Mouse (Mus musculus): Measurements from ENCODE around the gene Ddx11.

Ddx11 gene

DNA sequence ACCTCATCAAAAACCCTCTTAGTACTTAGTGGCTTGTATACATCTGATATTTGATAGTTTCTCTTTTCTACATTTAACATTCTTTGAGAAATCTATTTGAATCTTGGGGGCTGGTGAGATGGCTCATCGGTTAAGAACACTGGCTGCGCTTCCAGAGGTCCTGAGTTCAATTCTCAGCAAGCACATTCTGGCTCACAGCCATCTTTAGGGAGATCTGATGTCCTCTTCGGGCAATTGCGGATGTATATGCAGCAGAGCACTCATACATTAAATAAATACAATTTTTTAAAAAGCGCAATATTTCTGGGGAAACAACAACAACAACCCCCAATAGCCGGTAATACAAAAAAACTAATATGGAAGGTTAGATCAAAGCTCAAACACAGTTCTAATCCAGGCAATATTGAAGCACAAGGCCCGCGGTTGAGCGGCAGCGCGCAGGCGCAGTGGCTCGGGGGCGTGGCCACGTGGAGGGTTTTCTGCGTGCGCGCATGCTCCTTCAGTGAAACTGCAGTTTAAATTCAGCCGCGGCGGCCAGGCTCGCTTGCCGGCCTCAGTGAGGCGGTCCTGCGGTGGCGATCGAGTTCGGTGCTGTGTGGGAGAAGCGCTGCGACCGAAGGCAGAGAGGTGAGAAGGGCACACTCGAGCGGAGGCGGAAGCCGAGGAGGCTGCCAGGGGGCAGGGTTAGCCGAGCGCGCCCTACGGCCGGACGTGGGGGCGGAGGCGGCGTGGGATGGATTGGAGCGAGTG is at the start of gene Ddx11:
TSS of gene Ddx11 (plus strand) at position 455 of the 750 bp plus-strand sequence.
- peak; percentile 94 for DNase-seq

DNA sequence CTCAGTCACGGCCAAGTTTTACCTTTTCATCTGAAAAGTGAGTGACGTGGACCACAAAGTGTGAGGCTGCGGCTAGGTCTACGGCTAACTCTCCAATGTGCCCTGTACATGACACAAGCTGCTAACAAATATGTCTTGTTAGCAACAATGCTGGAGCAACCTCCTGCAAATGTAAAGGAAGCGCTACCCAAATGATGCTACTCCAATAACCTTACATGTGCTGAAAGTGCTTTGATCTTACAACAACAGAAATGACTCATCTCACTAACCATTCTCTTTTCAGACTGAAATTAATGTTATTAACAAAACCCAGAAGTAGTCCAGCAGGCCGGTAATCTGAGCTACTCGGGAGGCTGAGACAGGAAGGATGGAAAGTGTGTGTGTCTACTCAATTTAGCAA is 49.3 kb upstream of the Ddx11 start:
- DNase-seq: no peak

DNA sequence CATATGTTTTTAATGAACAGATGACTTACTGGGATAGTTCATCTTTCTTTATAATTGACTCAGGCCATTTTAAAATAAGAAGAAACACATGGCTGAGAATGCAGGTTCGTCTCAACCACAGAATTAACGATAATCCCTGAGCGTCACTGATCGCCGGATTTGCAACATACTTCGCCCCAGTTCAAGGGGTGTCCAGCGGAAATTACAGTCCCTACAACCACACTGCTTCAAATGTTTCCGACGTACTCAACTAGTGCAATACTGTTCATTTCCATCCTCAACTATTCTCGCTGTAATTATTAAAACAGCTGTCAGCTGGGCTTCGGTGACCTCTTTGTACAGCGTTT is 47.5 kb upstream of the Ddx11 start:
- peak; percentile 16 for DNase-seq

DNA sequence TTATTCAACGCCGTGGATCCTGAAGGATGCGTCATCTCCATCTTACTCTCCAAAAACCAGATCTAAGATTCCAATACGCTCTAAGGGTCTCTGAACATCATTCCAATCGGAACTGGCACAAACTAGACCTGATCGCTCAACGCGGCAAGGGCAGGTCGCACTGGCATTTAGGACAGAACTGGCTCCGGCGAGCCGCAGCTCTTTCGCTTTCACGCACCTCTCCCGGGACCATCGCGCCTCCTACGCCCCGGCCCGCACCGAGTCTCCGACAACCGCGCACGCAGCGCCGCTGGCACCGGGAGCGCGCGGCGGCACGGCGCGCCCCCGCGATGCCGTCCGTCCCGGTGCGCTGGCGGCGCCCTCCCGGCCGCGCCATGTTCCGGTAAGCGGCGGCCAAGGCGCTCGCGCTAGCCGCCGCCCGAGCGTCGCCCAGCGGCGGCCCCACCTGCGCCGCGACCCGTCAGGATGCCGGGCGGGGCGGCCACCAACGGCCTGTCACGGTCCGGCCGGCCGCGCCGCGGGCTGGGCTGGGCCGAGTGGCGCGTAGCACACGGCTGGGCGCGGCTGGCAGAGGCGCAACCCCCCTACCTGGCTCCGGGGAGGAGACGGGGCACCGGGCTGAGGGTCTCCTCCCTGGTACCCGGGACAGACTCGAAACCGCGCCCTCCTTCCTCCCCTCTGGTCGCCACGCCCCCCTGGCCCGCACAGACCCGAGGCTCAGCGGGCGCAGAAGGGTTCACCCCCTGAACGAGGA is 47.0 kb upstream of the Ddx11 start:
- DNase-seq: peak; percentile 44

DNA sequence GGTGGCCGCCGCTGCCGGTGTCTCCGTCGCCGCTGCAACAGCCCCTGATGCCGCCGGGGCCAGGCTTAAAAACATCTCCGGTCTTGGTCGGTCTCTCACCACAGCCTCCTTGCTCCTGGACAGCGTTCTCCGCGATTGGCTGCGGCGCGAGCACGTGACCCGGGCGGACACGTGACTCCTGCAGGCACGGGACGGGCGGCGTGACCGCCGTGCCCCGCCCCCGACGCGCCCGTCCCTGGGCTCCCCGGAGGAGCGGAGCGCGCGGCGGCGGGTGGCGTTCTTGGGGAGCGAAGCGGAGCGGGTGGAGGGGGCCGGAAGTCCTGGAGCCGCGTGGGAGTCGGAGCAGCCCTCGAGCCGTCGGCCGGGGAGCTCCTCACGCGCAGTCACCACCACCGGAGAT is 46.4 kb upstream of the Ddx11 start, which contains the start of gene Ankrd12:
TSS of gene Ankrd12 (minus strand) at position 156 of the 400 bp plus-strand sequence.
- peak; percentile 97 for DNase-seq

DNA sequence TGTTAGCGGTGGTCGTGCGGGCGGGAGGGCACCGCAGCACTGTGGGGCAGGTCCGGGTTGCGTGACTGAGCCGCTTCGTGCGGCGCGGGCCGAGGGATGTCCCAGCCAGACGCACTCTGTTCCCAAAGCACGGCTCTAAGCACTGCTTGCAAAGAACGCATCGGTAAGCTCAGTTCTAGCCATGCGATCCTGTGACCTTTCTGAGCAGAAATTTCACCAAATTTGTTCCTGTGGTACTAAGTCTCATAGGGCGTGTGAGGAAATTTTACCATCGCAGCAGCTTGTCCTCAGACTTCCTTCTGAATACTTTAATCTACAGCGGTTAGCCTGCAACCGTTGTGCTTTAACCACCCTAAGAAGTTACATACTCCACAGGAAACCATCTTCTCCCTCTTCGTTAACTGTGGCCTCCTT is 45.9 kb upstream of the Ddx11 start:
- DNase-seq: no peak

DNA sequence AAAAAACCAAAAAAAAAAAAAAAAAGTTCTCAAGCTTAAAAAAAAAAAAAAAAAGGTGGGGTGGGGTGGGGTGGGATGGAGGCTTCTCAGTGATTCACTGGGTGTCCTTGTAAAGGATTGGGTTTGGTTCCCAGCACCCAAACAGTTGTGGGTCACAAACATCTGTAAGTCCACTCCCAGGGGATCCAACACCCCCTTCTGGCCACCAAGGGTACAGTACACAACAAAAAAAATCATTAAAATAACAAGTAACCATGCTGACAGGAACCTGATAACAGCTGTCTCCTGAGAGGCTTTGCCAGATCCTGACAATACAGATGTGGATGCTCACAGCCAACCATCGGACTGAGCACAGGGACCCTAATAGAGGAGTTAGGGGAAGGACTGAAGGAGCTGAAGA is 38.8 kb upstream of the Ddx11 start:
- DNase-seq: no peak

DNA sequence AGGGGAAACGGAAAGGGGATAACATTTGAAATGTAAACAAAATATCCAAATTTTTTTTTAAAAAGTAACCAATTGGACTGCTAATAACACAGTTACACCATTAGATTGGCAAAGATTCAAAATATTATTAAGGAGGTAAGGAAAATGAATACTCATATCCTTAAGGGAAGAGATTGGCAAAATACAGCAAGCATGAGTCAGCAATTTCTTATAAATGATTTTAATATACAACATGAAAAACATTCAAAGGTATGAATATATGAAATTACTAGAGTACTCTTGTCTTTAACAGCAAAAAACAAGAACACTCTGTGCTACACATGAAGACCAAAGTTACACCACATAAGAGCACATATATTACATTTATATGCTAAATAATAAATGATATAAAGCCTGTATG is 38.3 kb upstream of the Ddx11 start:
- DNase-seq: no peak

DNA sequence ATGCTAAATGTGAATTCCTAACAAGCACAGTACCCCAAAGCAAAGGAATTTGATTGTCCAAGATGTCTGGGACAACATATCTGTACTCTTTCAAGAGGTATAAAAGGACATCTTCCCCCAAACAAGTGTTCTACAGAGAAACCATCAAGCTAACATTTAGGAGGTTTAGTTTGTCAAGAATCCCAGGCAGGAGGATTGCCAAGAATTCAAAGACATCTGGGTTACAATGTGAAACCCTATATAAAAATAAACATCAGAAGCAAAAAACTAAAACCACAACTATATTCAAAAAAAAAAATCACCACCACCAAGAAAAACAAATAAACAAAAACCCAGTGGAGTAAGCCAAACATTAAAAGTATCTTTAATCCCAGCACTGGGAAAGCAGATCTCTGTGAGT is 33.1 kb upstream of the Ddx11 start:
- no peak for DNase-seq

DNA sequence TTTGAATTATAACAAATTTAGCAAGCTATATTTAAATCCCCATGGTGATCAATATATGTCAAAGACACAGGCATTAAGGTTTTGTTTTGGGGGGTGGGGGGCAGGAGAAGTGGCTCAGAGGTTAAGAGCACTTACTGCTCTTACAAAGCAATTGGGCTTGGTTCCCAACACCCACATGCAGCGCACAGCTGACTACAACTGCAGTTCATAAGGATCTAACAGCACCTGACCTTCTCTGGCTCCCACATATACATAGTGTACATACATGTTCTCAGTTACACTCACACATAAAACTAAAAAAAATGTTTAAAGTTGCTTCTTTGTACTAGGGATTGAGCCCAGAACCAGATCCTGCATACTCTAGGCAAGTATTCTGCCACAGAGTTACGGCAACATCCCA is 31.9 kb upstream of the Ddx11 start:
- no peak for DNase-seq

DNA sequence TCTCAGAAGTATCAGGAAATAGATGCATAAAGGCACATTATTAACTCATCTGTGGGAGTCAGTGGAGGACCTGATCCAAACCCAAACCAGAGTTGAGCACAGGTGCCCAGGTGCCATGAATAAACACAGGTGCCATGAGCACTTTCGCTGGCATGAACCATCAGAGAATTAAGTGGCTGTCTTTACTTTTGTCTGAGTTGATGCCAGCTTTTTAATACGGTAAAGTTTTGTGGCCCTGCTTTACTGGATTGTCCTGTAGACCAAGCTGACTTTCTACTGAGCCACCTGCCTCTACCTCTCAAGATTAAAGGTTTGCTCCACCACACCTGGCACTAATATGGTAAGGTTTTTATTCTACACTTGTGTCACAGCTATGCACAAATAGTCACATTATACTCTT is 31.3 kb upstream of the Ddx11 start:
- DNase-seq: no peak

DNA sequence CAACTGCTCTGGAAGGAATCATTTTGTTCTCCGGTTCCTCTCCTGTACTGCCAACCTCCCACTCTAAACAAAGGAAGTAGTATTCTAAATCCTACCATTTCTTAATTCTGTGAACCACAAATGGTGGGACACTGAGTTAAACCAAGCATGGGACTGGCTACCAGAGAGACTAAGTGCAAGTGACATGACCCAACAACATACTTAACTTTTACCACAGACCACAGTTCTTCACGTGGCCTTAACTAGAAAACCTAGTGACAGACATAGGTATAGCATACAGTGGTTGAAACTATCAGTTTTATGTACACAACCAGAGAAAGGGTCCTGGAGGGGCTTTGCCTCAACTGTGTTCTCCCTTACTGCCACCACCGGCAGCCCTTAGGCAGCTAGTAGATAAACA is 30.7 kb upstream of the Ddx11 start:
- no peak for DNase-seq

DNA sequence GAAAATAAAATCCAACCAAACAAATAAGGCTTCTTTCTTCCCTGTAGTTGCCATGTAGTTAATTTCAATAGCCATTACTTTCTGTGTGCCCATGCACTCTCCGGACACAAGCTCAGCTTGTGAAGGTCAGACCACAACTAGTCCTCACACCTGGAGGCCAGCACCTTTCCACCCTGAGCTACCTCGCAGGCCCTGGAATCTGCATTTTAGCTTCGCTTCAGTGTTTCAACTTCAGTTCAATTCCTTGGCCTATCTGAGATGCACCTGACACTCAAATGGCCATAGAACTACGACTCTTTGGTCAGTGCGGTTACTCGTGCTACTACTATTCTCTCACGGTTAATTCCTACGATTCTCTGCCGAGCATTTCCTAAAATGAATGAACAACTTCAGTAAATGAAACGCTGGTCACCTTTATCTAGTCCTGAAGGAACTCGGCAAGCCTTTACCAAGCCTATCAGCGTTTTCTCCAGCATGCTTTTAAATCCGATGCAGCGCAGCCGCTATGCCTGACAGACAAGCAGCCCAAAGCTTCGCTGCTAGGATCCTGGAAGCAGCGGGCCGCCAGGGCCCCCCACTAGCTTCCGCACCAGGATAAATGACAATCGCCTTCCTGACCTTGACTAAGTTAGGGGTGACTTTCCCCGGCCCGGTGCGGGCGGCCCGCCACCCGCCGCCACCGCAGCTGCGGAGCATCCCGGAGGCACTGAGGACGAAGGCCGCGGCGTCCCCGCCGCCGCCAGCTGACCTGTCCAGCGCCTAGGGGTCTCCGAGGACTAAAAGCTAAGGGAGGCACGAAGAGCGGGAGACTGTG is 22.5 kb upstream of the Ddx11 start:
- DNase-seq: no peak

DNA sequence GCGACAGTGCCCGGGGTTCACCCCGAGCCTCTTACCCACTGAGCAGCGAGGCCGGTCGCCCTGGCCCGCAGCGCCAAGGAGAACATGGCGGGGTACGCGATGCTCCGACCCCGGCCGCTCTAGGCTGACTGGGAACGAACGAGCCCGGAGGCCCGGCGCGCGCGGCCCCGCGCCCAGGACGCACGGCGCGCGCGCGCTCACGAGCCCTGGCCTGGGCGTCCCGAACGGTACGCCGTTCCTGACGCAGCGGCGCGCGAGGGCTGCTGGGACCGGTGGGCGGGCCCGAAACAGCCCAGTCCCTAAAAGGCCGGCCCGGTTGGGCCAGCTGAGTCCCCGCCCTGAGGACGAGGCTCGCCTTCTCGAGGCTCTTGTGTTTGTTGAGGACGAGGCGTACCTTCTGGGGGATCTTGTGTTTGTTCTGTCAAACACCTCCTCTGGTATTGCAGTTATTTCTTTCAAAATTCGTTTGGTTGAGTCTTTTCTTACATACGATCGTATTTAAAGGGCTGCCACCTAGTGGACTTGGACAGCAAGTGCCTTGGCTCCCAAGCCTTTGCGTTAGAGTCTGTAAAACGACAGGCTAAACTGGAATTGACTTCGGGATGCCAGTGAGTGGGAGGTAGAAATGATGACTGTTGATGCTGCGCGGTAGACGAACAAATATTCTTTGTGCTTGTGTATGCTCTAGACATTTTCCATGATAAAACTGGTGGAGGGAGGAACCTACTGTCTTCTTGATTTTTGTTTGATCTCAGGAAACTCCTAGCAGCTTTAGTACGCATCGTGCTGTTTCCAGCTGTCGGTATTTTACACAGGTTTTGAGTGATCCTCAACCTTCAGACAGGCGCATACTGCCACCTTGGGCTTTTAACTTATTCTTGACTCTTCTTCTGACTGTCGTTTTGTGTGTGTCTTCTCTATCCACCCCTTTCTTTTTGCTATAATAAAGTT is 21.7 kb upstream of the Ddx11 start, which contains the start of gene Ndufv2:
TSS of gene Ndufv2 (minus strand) at position 180 of the 951 bp plus-strand sequence.
- DNase-seq: peak; percentile 96

DNA sequence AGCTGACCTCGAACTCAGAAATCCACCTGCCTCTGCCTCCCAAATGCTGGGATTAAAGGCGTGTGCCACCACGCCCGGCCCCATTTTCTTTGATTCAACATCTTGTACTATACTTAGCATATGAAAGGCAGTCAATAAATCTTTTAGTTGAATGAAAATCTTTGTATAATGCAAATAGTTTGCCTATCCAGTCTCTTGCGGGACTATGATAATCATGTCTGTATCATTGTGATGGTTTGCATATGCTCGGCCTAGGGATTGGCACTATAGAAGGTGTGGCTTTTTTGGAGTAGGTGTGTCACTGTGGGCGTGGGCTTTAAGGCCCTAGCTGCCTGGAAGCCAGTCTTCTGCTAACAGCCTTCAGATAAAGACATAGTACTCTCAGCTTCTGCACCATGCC is 19.2 kb upstream of the Ddx11 start:
- no peak for DNase-seq

DNA sequence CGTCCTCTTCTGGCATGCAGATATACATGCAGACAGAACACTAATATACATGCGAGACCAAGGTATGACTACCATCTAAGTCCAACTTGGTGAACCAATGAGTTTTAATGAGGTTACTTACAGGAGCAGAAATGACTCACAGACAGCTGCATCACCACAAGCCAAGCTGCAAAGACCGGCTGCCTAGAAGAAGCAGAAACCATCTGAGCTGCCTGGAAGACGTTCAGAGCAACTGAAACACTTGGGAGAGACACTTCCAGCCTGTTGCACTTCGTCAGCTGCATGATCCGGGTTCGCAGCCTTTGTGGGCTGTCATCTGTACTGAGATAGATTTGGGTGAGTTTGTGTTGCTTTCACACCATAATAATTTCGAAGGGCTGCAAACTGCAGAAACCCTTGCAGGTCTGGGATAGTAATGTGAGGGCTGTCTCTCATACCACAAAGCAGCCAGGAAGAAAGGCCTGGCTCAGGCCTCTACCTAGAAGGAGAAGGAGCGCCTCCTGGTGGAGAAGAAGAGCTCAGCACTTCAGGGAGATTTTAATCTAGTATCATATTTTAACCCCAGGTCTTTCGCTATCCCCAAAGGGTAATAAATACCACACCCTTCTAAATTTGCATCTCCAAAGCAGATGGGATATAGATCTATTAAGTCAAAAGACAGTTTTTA is 16.6 kb upstream of the Ddx11 start:
- peak; percentile 82 for DNase-seq

DNA sequence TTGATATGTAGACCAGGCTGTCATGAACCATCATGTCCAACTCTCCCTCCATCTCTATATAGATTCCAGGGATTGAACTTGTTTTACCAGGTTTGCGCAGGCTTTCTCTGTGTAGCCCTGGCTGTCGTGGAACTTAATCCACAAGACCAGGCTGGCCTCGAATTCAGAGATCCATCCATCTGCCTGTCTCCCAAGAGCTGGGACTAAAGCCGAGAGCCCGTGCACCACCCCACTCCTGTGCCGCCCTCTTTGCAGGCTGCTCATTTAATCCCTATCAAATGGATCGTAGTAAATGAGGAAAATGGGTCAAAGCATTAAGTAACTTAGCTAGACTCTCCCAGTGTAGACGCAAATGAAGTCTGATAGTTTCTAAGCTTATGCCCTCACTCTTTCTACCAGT is 15.9 kb upstream of the Ddx11 start:
- DNase-seq: no peak

DNA sequence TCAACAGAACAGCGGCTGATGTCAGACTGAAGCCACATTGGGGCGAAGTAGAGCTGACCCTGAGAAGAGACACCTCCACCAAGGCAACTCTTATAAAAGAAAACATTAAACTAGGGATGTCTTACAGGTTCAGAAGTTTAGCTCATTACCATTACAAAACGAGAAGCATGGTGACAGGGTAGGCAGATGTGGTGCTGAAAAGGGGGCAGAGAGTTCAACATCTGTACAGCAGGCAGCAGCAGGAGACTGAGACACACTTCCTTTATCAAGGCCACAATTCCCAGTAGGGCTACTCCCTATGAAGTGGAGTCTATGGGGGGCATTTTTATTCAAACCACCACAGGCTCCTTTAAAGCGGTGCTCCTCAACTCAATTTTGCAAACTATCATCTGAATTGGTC is 15.1 kb upstream of the Ddx11 start:
- DNase-seq: no peak

DNA sequence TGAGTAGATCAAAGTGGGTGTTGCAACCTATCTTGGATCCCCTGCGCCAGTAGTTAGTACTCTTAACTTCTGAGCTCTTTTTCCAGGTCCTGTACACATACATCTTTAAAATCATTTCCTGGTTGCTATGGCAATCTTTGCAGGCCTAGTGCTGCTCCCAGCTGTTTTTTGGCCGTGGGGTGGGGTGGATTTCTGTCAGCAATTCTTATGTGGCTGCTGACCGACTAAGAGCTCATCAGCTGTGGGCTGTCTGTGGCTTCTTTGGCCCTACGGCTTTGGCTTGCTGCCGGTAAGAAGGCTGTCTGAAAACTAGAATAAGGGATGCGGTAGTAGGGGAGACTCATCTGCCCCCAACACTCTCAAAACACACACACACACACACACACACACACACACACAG is 12.6 kb upstream of the Ddx11 start:
- DNase-seq: peak; percentile 58

DNA sequence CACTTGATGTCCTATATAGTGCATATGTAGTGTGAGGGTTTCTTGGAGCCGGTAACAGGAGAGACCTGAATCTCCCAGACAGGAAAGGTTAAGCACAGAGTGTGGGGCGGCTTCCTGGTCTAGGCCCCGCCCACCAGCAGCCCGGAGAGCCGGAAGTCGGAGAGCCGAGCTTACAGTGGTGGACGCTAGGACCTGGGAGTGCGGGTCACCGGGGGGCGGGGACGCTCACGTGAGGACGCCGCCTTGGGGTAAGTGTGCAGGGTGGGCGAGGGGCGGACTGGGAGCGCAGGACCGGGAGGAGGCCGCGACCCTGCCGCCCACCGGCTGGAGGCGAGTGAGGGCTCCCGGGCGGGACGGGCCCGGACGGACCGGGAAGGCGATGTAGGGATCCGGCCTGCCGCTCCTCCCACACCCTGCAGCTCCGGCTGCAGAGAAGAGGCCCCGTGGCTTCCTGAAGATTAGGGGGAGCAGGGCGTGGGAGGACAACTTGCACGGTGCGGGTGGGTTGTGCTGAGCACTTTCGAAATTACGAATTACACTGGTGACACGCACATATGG is 11.8 kb upstream of the Ddx11 start, which contains the start of gene Washc1:
TSS of gene Washc1 (plus strand) at position 144 of the 558 bp plus-strand sequence.
- peak; percentile 95 for DNase-seq

DNA sequence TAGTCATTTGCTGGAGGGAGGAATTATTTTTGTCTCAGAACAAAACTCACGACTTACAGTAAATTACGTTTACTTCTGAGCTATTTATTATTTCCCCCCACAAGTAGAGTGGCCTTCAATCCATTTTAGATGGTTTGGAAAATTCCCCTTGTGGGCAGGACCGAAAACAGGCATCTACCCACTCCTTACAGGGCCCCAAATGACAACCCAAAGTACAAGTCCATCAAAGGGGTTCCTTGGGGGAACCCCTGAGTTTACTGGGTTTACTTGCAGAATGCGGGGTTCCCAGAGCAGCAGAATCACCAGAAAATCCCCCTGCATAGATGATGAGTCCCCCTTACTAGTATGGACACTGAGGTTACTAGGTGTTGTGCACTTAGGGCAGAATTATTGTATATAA is 11.2 kb upstream of the Ddx11 start:
- DNase-seq: no peak
